Mouse (Mus musculus) limb, embryonic 13.5 days (tissue): ENCODE results near the gene Slc3a1. TPM values are rescaled to one million over a fixed set of nuclear protein-coding genes. Genes with fewer than 3 reads are reported as not detected.

Experiments
- ATAC-seq: fragments of 200-750 bp; cut with Nextera tagmentation; 2 replicates; pipeline ENCODE4 v1.8.0; 2017; ENCODE audit warnings: low read depth, moderate number of reproducible peaks, moderate TSS enrichment; ENCODE audit not compliant: low FRiP score
- H3K27ac ChIP-seq: fragments of 300-500 bp; sonication (generic); 2 replicates; pipeline ENCODE4 v1.5.1; 2015; ENCODE audit warnings: inconsistent platforms, mild to moderate bottlenecking, moderate library complexity
- H3K27me3 ChIP-seq: fragments of 300-500 bp; sonication (generic); 2 replicates; pipeline ENCODE4 v1.6.1; 2015; ENCODE audit warnings: mild to moderate bottlenecking, inconsistent platforms
- H3K36me3 ChIP-seq: fragments of 300-500 bp; sonication (generic); 2 replicates; pipeline ENCODE4 v1.6.1; 2015; ENCODE audit warnings: inconsistent platforms, mild to moderate bottlenecking, moderate library complexity
- H3K4me1 ChIP-seq: fragments of 300-500 bp; sonication (generic); 2 replicates; pipeline ENCODE4 v1.6.1; 2015; ENCODE audit warnings: inconsistent platforms
- H3K4me2 ChIP-seq: fragments of 300-500 bp; sonication (generic); replicated peaks from 2 replicates; pipeline ENCODE4 v1.6.1; 2015; ENCODE audit warnings: inconsistent platforms, mild to moderate bottlenecking, moderate library complexity
- H3K4me3 ChIP-seq: fragments of 300-500 bp; sonication (generic); 2 replicates; pipeline ENCODE4 v1.5.1; 2015; ENCODE audit warnings: moderate library complexity, mild to moderate bottlenecking, inconsistent platforms
- H3K9ac ChIP-seq: fragments of 300-500 bp; sonication (generic); 2 replicates; pipeline ENCODE4 v1.6.1; 2015; ENCODE audit warnings: mild to moderate bottlenecking, inconsistent platforms
- H3K9me3 ChIP-seq: fragments of 300-500 bp; sonication (generic); 2 replicates; pipeline ENCODE4 v1.6.1; 2016; ENCODE audit warnings: inconsistent platforms
- WGBS: fragments of 180-500 bp; shearing (Covaris S2); methylation state at CpG from one replicate; pipeline ENCODE4 v1.1.7; 2015; 5-methylcytosine and 5-hydroxymethylcytosine counted together
- polyA plus RNA-seq: library from polyadenylated mRNA; unstranded; fragments of >200 nt; fragmentation: Nextera tagmentation; extraction: Ambion mirVana; gene quantifications from 2 replicates; pipeline ENCODE4 v1.2.1, GENCODE M21; 2015

The Slc3a1 gene
- 0.34 TPM in 2 replicates for polyA plus RNA-seq

DNA sequence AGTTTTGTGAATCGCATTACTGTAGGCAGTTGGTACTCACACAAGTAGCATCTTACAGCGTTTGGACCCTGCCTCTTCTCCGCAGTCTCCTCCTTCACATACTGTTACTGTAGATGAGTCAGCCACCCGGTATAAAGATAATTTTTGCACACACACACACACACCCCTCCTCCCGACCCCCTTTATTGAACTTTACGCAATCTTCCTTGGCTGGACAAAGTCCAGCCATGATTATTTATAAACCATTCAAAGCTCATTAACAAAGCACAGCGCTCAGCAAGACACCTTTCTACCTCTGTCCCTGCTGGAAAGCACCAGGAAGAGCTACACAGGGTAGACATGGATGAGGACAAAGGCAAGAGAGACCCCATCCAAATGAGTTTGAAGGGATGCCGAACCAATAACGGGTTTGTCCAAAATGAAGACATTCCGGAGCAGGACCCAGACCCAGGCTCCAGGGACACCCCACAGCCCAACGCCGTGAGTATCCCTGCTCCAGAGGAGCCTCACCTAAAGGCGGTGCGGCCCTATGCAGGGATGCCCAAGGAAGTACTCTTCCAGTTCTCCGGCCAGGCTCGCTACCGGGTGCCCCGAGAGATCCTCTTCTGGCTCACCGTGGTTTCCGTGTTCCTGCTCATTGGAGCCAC, at the start of gene Slc3a1:
TSS of gene Slc3a1 (plus strand) at position 284 of the 647 bp plus-strand sequence.
- H3K36me3 ChIP-seq, result no peaks in the 10 kb centered on the region
- H3K4me3 ChIP-seq, result no peak within 1 kb of the TSS
- H3K27me3 ChIP-seq, result no peaks in the 10 kb centered on the region
- 90% methylated on average over 20 of the region's 20 CpGs for WGBS
- no peak within 1 kb of the TSS for H3K27ac ChIP-seq
- no peaks in the 10 kb centered on the region for H3K4me1 ChIP-seq
- ATAC-seq, result no peak
- H3K9me3 ChIP-seq, result no peaks in the 10 kb centered on the region
- H3K4me2 ChIP-seq, result no peak within 1 kb of the TSS
- no peak within 1 kb of the TSS for H3K9ac ChIP-seq

DNA sequence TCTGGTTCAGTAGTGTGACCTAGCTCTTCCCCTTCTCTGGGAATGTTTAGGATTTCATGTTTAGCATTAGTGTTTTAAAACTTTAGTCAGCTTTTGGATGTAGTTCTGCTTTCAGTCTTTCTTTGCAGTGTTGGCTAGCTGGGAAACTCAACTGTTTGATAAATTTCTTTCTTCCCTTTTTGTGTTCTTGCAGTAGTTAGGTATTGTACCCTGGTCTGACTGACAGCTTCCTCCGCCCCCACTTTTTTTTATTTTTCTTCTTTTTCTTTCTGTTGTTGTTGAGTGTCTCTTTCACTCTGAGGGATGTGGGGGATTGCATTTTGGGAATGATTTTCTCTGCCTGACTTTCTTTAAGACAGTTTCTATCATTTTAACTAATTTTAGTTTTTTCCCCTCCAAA, 46.5 kb upstream of the Slc3a1 start:
- Histone ChIP-seq H3K4me2 (no peak overlapping the region), H3K4me3 (no peak overlapping the region), H3K9ac (no peak overlapping the region), H3K4me1 (peaks cover 30% of the 10 kb centered on the region), H3K36me3 (peaks cover 15% of the 10 kb centered on the region; the same call in 1 of the 2 replicates), H3K27ac (no peak overlapping the region), H3K9me3 (peaks cover 5% of the 10 kb centered on the region; the same call in 1 of the 2 replicates), H3K27me3 (no peaks in the 10 kb centered on the region)
- WGBS, result 96% methylated on average over 1 of the region's 1 CpGs
- ATAC-seq, result no peak

DNA sequence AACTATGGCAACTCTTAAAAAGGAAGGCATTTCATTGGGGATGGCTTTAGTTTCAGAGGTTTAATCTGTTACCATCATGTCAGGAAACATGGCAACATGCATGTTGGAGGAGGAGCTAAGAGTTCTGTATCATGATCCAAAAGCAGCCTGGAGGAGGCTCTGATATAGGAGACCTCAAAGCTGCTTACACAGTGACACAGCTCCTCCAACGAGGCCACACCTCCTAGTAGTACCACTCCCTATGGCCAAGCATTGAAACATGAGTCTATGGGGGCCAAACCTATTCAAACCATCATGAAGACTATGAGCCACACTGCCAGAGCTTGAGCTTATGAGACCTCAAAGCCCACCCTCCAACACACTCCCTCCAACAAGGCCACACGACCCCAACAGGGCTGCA, 45.4 kb upstream of the Slc3a1 start:
- ATAC-seq, result no peak
- peaks cover 30% of the 10 kb centered on the region for H3K4me1 ChIP-seq
- H3K27ac ChIP-seq, result no peak overlapping the region
- peaks cover 10% of the 10 kb centered on the region; the same call in 1 of the 2 replicates for H3K36me3 ChIP-seq
- no peak overlapping the region for H3K4me3 ChIP-seq
- H3K4me2 ChIP-seq, result no peak overlapping the region
- no peaks in the 10 kb centered on the region; the same call in 1 of the 2 replicates for H3K9me3 ChIP-seq
- H3K27me3 ChIP-seq, result no peaks in the 10 kb centered on the region
- no peak overlapping the region for H3K9ac ChIP-seq
- WGBS, result 74% methylated on average over 2 of the region's 2 CpGs

DNA sequence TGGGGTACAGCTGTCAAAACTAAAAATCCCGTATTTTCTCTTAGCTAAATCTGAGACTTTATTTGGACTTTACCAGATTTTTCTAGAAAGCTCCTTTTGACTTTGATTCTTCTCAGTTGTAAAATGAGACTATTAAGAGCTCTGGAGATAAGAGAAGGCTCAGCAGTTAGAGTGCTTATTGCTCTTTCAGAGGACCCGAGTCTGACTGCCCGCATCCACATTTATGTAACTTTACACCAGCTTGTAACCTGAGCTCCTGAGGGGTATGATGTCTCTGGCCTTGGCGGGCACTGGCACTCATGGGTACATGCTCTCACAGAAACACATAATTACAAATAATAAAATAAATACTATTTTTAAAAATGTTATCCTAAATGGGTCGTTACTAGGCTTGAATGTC, 41.8 kb upstream of the Slc3a1 start:
- H3K27me3 ChIP-seq, result no peaks in the 10 kb centered on the region
- no peak overlapping the region for H3K27ac ChIP-seq
- H3K4me1 ChIP-seq, result peaks cover 30% of the 10 kb centered on the region
- no peak overlapping the region for H3K9ac ChIP-seq
- 31% methylated on average over 5 of the region's 5 CpGs for WGBS
- H3K4me2 ChIP-seq, result no peak overlapping the region
- no peaks in the 10 kb centered on the region for H3K9me3 ChIP-seq
- no peak overlapping the region for H3K4me3 ChIP-seq
- no peaks in the 10 kb centered on the region for H3K36me3 ChIP-seq
- ATAC-seq, result no peak

DNA sequence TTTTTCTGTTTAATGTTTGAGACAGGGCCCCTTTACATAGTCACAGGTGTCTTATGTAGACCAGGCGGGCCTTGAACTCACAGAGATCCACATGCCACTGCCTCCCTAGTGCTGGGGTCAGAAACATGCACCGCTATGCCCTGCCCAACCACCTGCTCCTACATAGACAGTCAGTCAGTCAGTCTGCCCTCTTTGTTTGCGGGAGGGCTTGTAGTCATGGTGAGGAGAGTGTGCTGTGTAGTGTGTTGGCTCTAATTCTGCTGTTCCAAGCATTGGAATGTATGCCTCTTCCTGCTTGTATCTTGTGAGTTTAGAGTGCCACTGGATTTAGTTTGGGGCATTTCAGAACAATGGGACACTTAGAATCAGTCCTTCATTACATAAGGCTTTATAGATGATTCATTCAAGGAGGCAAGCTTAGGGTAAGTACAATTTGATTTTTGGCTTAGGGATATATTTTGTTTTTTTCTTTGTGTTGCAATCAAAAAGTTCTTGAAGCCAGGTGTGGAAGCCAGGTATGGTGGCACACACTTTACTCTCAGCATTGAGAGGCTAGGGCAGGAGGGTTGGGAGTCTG, 40.3 kb upstream of the Slc3a1 start:
- Histone ChIP-seq H3K4me1 (peaks cover 25% of the 10 kb centered on the region), H3K27ac (no peak overlapping the region), H3K9ac (no peak overlapping the region), H3K27me3 (no peaks in the 10 kb centered on the region), H3K36me3 (0 out of 2 replicates have a peak, but pooled peaks cover 2% of the 10 kb centered on the region), H3K4me2 (no peak overlapping the region), H3K4me3 (no peak overlapping the region), H3K9me3 (no peaks in the 10 kb centered on the region)
- ATAC-seq, result no peak
- WGBS, result 80% methylated on average over 3 of the region's 3 CpGs

DNA sequence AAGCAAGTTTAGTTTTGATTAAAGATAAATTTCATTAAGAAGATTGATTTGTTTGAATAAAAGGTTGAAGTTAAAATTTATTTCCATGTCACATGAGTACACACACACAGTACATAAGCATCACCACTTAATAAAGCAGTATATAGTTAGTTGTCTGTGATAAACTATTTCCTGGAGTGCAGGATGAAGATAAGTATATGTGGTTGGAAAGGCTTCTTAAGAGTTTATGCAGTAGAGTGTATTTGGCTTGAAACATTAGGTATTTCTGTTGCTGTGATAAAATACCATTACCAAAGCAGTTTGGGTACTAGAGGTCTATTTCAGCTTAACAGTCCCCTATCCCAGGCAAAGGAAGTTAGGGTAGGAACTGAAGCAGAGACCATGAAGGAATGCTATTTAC, 39.7 kb upstream of the Slc3a1 start:
- ATAC-seq, result no peak
- 0 out of 2 replicates have a peak, but pooled peaks cover 4% of the 10 kb centered on the region for H3K36me3 ChIP-seq
- H3K4me2 ChIP-seq, result no peak overlapping the region
- H3K27me3 ChIP-seq, result no peaks in the 10 kb centered on the region
- H3K4me3 ChIP-seq, result no peak overlapping the region
- no peak overlapping the region for H3K9ac ChIP-seq
- H3K27ac ChIP-seq, result no peak overlapping the region
- H3K4me1 ChIP-seq, result peaks cover 21% of the 10 kb centered on the region
- no peaks in the 10 kb centered on the region for H3K9me3 ChIP-seq

DNA sequence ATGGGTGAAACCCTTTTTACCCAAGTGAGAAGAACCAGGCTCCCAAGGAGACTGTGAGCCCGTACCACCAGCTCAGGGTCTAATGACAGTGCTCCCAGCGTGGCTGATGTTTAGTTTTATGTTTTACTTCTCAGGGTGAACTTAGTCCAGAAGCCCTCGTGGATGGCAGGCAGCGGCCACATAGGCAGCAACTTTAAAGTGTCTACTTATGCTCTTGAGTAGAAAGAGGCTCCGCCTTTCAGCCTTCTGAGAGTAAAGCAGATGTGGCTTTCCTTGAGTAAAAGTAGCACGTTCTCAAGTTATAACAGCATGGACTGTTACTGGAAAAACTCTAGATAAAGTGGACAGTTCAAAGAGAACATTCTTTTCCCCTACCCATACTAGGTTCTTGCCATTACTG, 32.3 kb upstream of the Slc3a1 start:
- H3K27ac ChIP-seq, result no peak overlapping the region
- H3K4me1 ChIP-seq, result peaks cover 7% of the 10 kb centered on the region; the same call in 1 of the 2 replicates
- no peaks in the 10 kb centered on the region for H3K27me3 ChIP-seq
- ATAC-seq, result no peak
- WGBS, result 71% methylated on average over 6 of the region's 6 CpGs
- no peak overlapping the region for H3K4me3 ChIP-seq
- H3K9me3 ChIP-seq, result no peaks in the 10 kb centered on the region
- peaks cover 22% of the 10 kb centered on the region; the same call in 1 of the 2 replicates for H3K36me3 ChIP-seq
- H3K4me2 ChIP-seq, result no peak overlapping the region
- H3K9ac ChIP-seq, result no peak overlapping the region

DNA sequence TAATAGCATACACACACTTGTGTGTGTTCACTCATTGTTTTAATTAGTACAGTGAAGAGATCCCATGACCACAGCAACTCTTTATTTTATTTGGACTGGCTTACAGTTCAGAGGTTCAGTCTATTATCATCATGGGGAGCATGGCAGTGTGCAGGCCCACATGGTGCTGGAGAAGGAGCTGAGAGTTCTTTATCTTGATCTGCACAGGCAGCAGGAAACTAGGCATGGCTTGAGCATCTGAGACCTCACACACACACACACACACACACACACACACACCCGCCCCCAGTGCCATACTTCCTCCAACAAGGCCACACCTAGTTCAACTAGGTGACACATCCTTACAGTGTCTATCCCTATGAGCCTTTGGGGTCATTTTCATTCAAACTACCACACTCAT, 30.5 kb upstream of the Slc3a1 start:
- WGBS, result 70% methylated on average over 1 of the region's 1 CpGs
- Histone ChIP-seq H3K9ac (no peak overlapping the region), H3K4me3 (no peak overlapping the region), H3K36me3 (peaks cover 22% of the 10 kb centered on the region; the same call in 1 of the 2 replicates), H3K4me2 (no peak overlapping the region), H3K27ac (no peak overlapping the region), H3K4me1 (peaks cover 7% of the 10 kb centered on the region; the same call in 1 of the 2 replicates), H3K27me3 (no peaks in the 10 kb centered on the region), H3K9me3 (no peaks in the 10 kb centered on the region)
- no peak for ATAC-seq

DNA sequence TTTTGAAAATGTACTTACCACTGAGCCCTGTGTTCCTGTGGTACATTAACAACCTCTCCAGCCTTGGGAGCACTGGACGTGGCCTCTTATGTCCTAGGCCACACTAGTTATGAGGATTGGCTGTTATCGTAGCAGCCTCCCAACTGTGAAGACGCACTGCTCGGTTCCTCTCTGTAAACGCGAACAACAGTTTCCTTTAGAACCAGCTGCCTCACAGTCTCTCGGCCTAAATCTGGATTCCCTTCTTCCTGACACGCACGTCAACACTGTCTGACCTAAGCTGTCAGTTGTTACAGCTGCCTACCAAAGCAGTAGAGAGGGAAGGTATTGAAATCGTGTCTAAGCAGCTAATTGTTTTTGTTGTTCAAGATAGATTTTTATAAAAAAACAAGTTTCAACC, 28.5 kb upstream of the Slc3a1 start:
- ATAC-seq, result no peak
- peaks cover 31% of the 10 kb centered on the region for H3K36me3 ChIP-seq
- no peak overlapping the region for H3K4me2 ChIP-seq
- H3K4me3 ChIP-seq, result no peak overlapping the region
- peaks cover 7% of the 10 kb centered on the region; the same call in 1 of the 2 replicates for H3K4me1 ChIP-seq
- H3K9ac ChIP-seq, result no peak overlapping the region
- H3K9me3 ChIP-seq, result no peaks in the 10 kb centered on the region
- H3K27me3 ChIP-seq, result no peaks in the 10 kb centered on the region
- 91% methylated on average over 10 of the region's 10 CpGs for WGBS
- H3K27ac ChIP-seq, result no peak overlapping the region

DNA sequence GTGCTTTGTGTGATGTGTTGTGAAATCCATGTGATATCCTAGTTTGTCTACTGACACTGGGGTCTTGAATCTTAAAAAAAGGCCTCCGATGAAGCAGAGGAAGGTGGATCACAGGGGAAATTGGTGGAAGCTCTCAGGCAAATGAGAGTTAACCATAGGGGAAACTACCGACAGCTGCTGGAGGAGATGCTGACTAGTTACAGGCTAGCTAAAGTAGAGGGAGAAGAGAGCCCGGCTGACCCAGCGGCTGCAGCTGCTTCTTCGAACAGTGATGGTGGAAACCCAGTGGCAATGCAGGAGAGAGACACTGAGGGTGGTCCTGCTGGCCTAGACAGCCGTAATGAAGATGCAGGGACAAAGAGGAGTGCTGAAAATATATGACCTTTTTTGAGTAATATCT, 14.7 kb upstream of the Slc3a1 start:
- Histone ChIP-seq H3K9me3 (no peaks in the 10 kb centered on the region), H3K4me1 (no peaks in the 10 kb centered on the region), H3K27me3 (no peaks in the 10 kb centered on the region), H3K4me3 (no peak overlapping the region), H3K36me3 (peaks cover 21% of the 10 kb centered on the region), H3K27ac (no peak overlapping the region), H3K4me2 (no peak overlapping the region), H3K9ac (no peak overlapping the region)
- 81% methylated on average over 6 of the region's 6 CpGs for WGBS
- no peak for ATAC-seq

DNA sequence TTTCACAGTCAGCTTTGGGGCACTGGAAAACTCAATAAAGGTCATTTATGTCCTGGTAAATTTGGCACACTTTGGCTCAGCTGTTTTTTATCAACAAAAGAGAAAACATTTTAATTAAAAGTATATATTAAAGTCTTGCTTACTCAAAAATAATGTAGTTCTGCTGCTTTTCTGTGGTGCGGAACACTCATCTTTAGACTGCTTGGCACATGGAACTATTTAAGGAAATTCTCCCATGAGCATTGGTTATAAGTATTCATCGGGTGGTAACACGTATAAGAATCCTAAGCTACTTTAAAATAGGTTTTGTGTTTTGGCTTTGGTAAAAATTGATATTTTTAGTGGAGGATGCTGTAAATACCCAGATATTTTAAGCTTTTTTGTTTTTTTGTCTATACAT, 13.5 kb upstream of the Slc3a1 start:
- 72% methylated on average over 3 of the region's 3 CpGs for WGBS
- Histone ChIP-seq H3K27me3 (no peaks in the 10 kb centered on the region), H3K4me1 (no peaks in the 10 kb centered on the region), H3K9me3 (no peaks in the 10 kb centered on the region), H3K9ac (no peak overlapping the region), H3K4me2 (no peak overlapping the region), H3K36me3 (peaks cover 20% of the 10 kb centered on the region), H3K4me3 (no peak overlapping the region), H3K27ac (no peak overlapping the region)
- no peak for ATAC-seq

DNA sequence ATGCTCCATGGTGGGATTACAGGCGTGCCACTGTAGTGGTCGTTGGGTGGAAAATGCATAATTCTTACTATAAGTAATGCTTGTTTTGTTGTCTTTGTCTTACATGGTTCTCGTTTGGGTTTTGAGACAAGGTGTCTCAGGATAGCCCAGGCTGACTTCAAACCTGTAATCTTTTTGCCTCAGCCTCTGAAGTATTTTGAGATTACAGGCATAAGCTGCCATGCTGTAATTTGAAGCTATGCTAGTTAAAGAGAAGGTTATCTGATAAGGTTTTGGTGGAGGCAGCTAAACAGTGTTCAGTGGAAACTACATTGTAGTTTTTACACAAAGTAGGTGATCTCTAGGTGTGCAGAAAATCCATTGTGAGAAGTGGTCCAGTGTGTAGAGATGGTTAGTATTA, 9.8 kb upstream of the Slc3a1 start:
- 87% methylated on average over 3 of the region's 3 CpGs for WGBS
- no peaks in the 10 kb centered on the region for H3K27me3 ChIP-seq
- ATAC-seq, result no peak
- H3K36me3 ChIP-seq, result no peaks in the 10 kb centered on the region
- H3K27ac ChIP-seq, result no peak overlapping the region
- H3K9ac ChIP-seq, result no peak overlapping the region
- H3K9me3 ChIP-seq, result no peaks in the 10 kb centered on the region
- H3K4me2 ChIP-seq, result no peak overlapping the region
- H3K4me3 ChIP-seq, result no peak overlapping the region
- no peaks in the 10 kb centered on the region for H3K4me1 ChIP-seq

DNA sequence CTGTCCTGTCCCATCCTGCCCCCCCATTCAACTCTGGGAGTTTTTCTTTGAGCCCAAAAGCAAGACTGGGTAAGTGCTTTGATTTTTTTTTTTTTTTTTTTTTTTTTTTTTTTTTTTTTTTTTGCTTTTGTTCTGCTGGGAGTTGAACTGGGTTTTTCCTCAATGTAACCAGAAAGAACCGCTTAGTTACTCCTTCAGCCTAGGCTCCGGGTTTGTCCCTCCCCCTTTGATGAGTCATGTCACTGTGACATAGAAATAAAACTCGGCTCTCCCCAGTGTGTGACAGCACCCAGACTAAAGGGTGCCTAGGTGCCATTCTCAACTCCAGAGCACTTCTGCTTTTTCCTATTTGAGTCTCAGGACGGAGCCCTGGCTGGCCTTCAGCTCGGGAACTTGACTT, 9.4 kb upstream of the Slc3a1 start:
- no peak overlapping the region for H3K27ac ChIP-seq
- no peaks in the 10 kb centered on the region for H3K4me1 ChIP-seq
- ATAC-seq, result no peak
- WGBS, result 81% methylated on average over 5 of the region's 5 CpGs
- no peaks in the 10 kb centered on the region for H3K9me3 ChIP-seq
- no peaks in the 10 kb centered on the region for H3K27me3 ChIP-seq
- no peak overlapping the region for H3K4me3 ChIP-seq
- no peak overlapping the region for H3K4me2 ChIP-seq
- H3K36me3 ChIP-seq, result no peaks in the 10 kb centered on the region
- H3K9ac ChIP-seq, result no peak overlapping the region
